Mouse (Mus musculus) CH12.LX (cell line): ENCODE data around the gene Prpf19. TPM values are rescaled to one million over a fixed set of nuclear protein-coding genes. Genes with fewer than 3 reads are reported as not detected.

Source experiments
- DNase-seq: peaks from one replicate; pipeline ENCODE4 v3.0.0-alpha.2; 2013; ENCODE audit errors: extremely low read depth
- H3K27ac ChIP-seq: 2 replicates; pipeline ENCODE4 v1.5.1; 2012; ENCODE audit warnings: low read depth, mild to moderate bottlenecking, control low read depth, moderate library complexity; ENCODE audit not compliant: insufficient read depth
- H3K27me3 ChIP-seq: replicated peaks from 2 replicates; pipeline ENCODE3; 2012; ENCODE audit warnings: inconsistent platforms
- H3K36me3 ChIP-seq, 2 experiments: replicated peaks in 1 of 2; 2 replicates each; pipeline versions ENCODE3 to v1.6.1; 2012; ENCODE audit warnings: inconsistent platforms in 1 of 2, low read length in 1 of 2, mild to moderate bottlenecking in 1 of 2, mixed read lengths in 1 of 2, moderate library complexity in 1 of 2; ENCODE audit not compliant: control insufficient read depth in 1 of 2, insufficient read depth in 1 of 2
- H3K4me1 ChIP-seq, 2 experiments: 2 replicates each; pipeline ENCODE4 v1.6.1; 2012; ENCODE audit warnings: inconsistent platforms in 1 of 2, moderate library complexity in 1 of 2; ENCODE audit not compliant: insufficient read depth in 2 of 2, control insufficient read depth in 1 of 2
- H3K4me2 ChIP-seq: 2 replicates; pipeline ENCODE4 v1.6.1; 2012; ENCODE audit warnings: low read depth, mild to moderate bottlenecking, control low read depth; ENCODE audit not compliant: poor library complexity, insufficient read depth, severe bottlenecking
- H3K4me3 ChIP-seq, 3 experiments: fragments of 150-350 bp in 1 of 3; sonication (generic) in 1 of 3; replicated peaks in 1 of 3; 2 replicates each; pipeline versions ENCODE3 to v1.5.1; 2011 to 2012; ENCODE audit warnings: low read depth in 2 of 3, low read length in 2 of 3, mild to moderate bottlenecking in 2 of 3, moderate library complexity in 2 of 3, control low read depth in 1 of 3, improper control_type of control experiment in 1 of 3, inconsistent platforms in 1 of 3, mixed read lengths in 1 of 3; ENCODE audit not compliant: poor library complexity in 1 of 3
- H3K79me2 ChIP-seq: replicated peaks from 2 replicates; pipeline ENCODE4 v1.6.1; 2012; ENCODE audit warnings: mild to moderate bottlenecking, moderate library complexity; ENCODE audit not compliant: control insufficient read depth, poor library complexity, insufficient read depth, severe bottlenecking; ENCODE audit errors: extremely low read depth
- H3K9ac ChIP-seq: 2 replicates; pipeline ENCODE4 v1.6.1; 2012; ENCODE audit warnings: low read depth, mild to moderate bottlenecking, control low read depth, moderate library complexity; ENCODE audit not compliant: insufficient read depth
- H3K9me3 ChIP-seq: replicated peaks from 2 replicates; pipeline ENCODE3; 2012; ENCODE audit warnings: low read length, inconsistent platforms, mixed read lengths
- CHD2 ChIP-seq: IDR thresholded peaks from 2 replicates; pipeline ENCODE4 v1.6.1; 2011; ENCODE audit warnings: low read length, improper control_type of control experiment
- E2F4 ChIP-seq: IDR thresholded peaks from 2 replicates; pipeline ENCODE4 v1.6.1; 2011; ENCODE audit warnings: low read depth, low read length, improper control_type of control experiment; ENCODE audit not compliant: insufficient replicate concordance
- EP300 ChIP-seq: IDR thresholded peaks from 2 replicates; pipeline ENCODE4 v1.6.1; 2011; ENCODE audit warnings: low read length, improper control_type of control experiment
- ETS1 ChIP-seq: conservative IDR thresholded peaks from 2 replicates; pipeline ENCODE4 v1.6.1; 2012; ENCODE audit warnings: low read depth, mild to moderate bottlenecking, inconsistent platforms, low read length, improper control_type of control experiment, moderate library complexity
- HCFC1 ChIP-seq: IDR thresholded peaks from 2 replicates; pipeline ENCODE4 v1.6.1; 2012; ENCODE audit warnings: low read depth, mild to moderate bottlenecking, inconsistent platforms, low read length, improper control_type of control experiment
- JUN ChIP-seq: IDR thresholded peaks from 2 replicates; pipeline ENCODE4 v1.6.1; 2011; ENCODE audit warnings: low read depth, mild to moderate bottlenecking, low read length, improper control_type of control experiment, moderate library complexity; ENCODE audit not compliant: insufficient read depth
- NELFE ChIP-seq: IDR thresholded peaks from 2 replicates; pipeline ENCODE4 v1.6.1; 2011; ENCODE audit warnings: low read depth, low read length, improper control_type of control experiment
- NRF1 ChIP-seq: IDR thresholded peaks from 2 replicates; pipeline ENCODE4 v1.6.1; 2014; ENCODE audit warnings: low read depth, mild to moderate bottlenecking, inconsistent platforms, low read length, improper control_type of control experiment, moderate library complexity
- PAX5 ChIP-seq: IDR thresholded peaks from 2 replicates; pipeline ENCODE4 v1.6.1; 2012; ENCODE audit warnings: low read length, inconsistent platforms, mixed read lengths
- RCOR1 ChIP-seq: conservative IDR thresholded peaks from 2 replicates; pipeline ENCODE4 v1.6.1; 2012; ENCODE audit warnings: low read depth, mild to moderate bottlenecking, inconsistent platforms, low read length, improper control_type of control experiment
- SIN3A ChIP-seq: IDR thresholded peaks from 2 replicates; pipeline ENCODE4 v1.6.1; 2012; ENCODE audit warnings: low read length, improper control_type of control experiment, inconsistent platforms
- SMC3 ChIP-seq: IDR thresholded peaks from 2 replicates; pipeline ENCODE4 v1.6.1; 2011; ENCODE audit warnings: low read depth, low read length, improper control_type of control experiment
- TBP ChIP-seq: conservative IDR thresholded peaks from 2 replicates; pipeline ENCODE4 v1.6.1; 2011; ENCODE audit warnings: low read depth, low read length, improper control_type of control experiment
- ZC3H11A ChIP-seq: IDR thresholded peaks from 2 replicates; pipeline ENCODE4 v1.6.1; 2012; ENCODE audit warnings: low read depth, mild to moderate bottlenecking, inconsistent platforms, low read length, improper control_type of control experiment
- ZMIZ1 ChIP-seq: IDR thresholded peaks from 2 replicates; pipeline ENCODE4 v1.6.1; 2012; ENCODE audit warnings: low read depth, mild to moderate bottlenecking, inconsistent platforms, low read length, improper control_type of control experiment
- ZNF384 ChIP-seq: IDR thresholded peaks from 2 replicates; pipeline ENCODE4 v1.6.1; 2012; ENCODE audit warnings: low read depth, low read length, improper control_type of control experiment, inconsistent platforms
- dilution Hi-C: fragments of 300-500 bp; cut with MboI; formaldehyde crosslinking; loops from 2 replicates; pipeline ENCODE4 v1.14.3; 2020; ENCODE audit warnings: low sequenced_read_pairs; ENCODE audit not compliant: extremely low pct_unique_long_range_greater_than_20kb, extremely low pct_ligation_motif_present
- in situ Hi-C: fragments of 300-500 bp; cut with MboI; formaldehyde crosslinking; loops from 3 replicates; pipeline ENCODE4 v1.14.3; 2019; ENCODE audit warnings: low sequenced_read_pairs, low pct_ligation_motif_present, low pct_unique_long_range_greater_than_20kb, mixed read lengths
- polyA plus RNA-seq: library from polyadenylated mRNA; unstranded; fragments of >175 nt; gene quantifications from 2 replicates; pipeline ENCODE4 v1.2.1, GENCODE M21; 2012; ENCODE audit warnings: low read depth; ENCODE audit not compliant: insufficient read length
- total RNA-seq, 2 experiments: library from RNA; depleted of rRNA; stranded (reverse); fragments of 300-350 nt in 1 of 2; fragments of >200 nt in 1 of 2; gene quantifications; 2 replicates each; pipeline ENCODE4 v1.2.3; 2012 to 2014

The Prpf19 gene
- total and polyA plus RNA-seq, 3 experiments = 115 to 357 (median 355) TPM

DNA sequence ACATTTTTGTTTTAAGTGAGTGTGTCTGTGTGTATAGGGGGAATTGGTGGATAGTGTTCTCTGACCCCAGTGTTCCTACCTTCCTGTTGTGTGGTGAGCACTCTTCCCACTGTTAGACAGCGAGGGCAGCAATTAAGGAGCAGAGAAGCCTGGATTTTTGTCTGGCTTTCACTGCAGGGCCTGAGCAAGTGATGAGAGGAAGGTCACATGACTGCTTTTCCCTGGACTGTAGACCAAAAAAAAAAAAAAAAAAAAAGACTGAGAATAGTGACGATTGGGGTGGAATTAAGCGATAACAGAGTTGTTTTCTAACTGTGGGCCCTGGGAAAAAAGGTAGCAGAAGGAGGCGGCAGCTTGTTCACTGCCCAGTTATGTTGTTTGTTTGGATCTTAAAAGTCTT is 31.6 kb downstream of the Prpf19 start:
- Histone ChIP-seq H3K4me1 (peaks cover 3 to 12% of the 10 kb centered on the region in 2 experiments; a peak in 3 of 4 replicates), H3K36me3 (no peaks in the 10 kb centered on the region), H3K4me3 (no peak overlapping the region), H3K9ac (no peak overlapping the region), H3K4me2 (no peak overlapping the region), H3K27ac (no peak overlapping the region), H3K9me3 (peaks cover 5% of the 10 kb centered on the region), H3K27me3 (peaks cover 2% of the 10 kb centered on the region), H3K79me2 (no peaks in the 10 kb centered on the region)
- no peak for DNase-seq
- in situ Hi-C loops (no loop called here), dilution Hi-C loops (no loop called here)
- no peak for TF ChIP-seq SIN3A
- no peak for TF ChIP-seq ZNF384
- no peak for TF ChIP-seq RCOR1
- TF ChIP-seq NRF1 = no peak
- TF ChIP-seq EP300 = no peak

DNA sequence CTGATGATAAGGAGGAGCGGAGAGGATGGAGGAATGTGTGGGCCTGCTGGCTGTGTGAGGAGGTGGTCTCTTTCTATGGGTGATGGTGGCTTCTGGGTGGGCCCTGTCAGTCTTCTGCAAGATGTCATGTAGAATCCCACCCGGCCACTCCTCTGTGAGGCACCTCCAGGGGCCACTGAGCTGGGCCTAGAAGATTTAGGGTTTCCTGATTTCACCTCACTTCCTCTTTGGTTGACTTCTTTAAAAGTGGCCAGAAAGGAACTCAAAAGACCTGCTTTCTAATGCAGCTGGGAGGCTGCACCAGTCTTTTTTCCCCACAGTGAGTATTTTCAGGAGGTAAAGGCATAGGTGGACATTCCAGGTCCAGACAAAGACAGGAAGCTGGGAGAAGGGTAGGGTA is 35.6 kb downstream of the Prpf19 start:
- H3K4me1 ChIP-seq = peaks cover 3 to 12% of the 10 kb centered on the region in 2 experiments; a peak in 3 of 4 replicates
- dilution Hi-C loops = no loop called here
- in situ Hi-C loops = no loop called here
- no peak overlapping the region for H3K4me3 ChIP-seq
- H3K27me3 ChIP-seq = peaks cover 4% of the 10 kb centered on the region
- H3K4me2 ChIP-seq = no peak overlapping the region
- H3K27ac ChIP-seq = no peak overlapping the region
- no peaks in the 10 kb centered on the region for H3K79me2 ChIP-seq
- H3K9me3 ChIP-seq = peaks cover 5% of the 10 kb centered on the region
- no peaks in the 10 kb centered on the region for H3K36me3 ChIP-seq
- DNase-seq = no peak
- H3K9ac ChIP-seq = no peak overlapping the region
- TF ChIP-seq ZMIZ1 (no peak), CHD2 (no peak), PAX5 (no peak), JUN (no peak), NELFE (no peak), SMC3 (no peak), HCFC1 (no peak), ETS1 (no peak), TBP (no peak), E2F4 (no peak), ZC3H11A (no peak)
